Mouse (Mus musculus) frontal cortex, adult (tissue): ENCODE data around the gene Slc46a1.

Experiments
- ATAC-seq: cut with Nextera tagmentation; 2 replicates; pipeline ENCODE4 v1.9.2; 2017; ENCODE audit warnings: mild to moderate bottlenecking, moderate library complexity, mixed read lengths; ENCODE audit not compliant: low TSS enrichment

Gene Slc46a1

DNA sequence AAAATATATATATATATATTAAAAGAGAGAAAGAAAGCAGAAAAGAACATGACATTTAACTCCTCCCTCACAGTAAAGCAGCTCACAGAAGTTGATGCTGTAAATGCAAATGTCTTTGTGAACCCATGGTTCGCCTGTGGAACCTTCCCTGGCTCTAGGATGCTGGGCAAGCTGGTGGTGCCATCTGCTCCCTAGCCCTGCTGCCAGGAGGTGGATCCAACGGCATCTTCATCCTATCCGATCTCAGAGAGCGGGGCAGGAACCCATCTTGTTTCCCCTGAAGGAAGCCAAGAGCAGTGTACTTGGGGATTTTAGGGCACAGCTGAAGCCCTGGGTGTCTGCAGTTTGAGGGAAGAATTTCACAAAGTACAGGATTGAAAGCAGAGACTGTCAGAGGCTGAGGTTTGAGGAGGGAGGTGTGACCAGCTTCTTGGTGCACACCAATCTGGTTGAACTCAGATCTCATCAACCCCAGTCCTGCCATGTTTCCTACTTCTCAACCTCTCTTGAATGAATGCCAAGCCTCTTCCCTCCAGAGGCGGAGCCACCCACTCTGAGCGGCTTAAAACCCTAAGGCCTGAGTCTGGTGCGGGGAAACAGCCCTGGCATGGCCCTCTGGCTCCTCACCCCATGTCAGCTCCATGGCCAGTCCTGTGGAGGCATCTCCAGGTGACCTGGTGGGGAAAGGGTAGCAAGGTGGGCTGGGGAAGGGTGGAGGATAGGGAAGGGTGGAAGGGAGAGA is 37.6 kb downstream of the Slc46a1 start, which contains the start of gene Sebox:
Gene Sebox, plus strand, starts transcription at position 539 of the 742 bp plus-strand sequence.
- peak; percentile 42 for ATAC-seq

DNA sequence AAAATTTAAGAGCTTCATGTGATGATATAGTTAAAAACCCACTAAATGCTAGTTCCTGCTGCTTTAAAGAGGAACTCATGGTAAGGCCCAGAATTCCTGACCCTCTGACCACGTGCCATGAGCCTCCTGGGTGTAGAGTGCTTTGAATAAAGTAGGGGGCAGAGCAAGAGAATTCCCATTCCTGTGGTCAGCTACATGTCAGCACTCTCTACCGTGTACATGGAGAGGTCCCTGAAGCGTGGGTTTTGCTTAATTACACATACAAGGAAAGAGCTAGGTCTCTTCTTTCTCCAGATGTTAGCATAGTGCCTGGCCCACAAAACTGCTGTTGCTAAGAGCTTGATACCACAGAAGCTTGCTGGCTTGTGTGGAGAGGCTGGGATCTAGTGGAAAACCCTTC is 39.9 kb downstream of the Slc46a1 start:
- no peak for ATAC-seq

DNA sequence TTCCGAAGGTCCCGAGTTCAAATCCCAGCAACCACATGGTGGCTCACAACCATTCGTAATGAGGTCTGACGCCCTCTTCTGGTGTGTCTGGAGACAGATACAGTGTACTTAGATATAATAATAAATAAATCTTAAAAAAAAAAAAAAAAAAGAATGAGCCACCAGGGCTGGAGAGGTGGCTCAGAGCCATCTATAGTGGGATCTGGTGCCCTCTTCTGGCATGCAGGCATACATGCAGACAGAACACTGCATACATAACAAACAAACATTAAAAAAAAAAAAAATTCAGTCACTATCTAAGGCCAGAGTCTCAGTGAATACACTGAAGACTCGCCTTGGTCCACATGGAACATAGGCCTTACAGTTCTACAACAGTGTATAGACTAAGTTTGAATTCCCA is 43.7 kb downstream of the Slc46a1 start:
- ATAC-seq = no peak

DNA sequence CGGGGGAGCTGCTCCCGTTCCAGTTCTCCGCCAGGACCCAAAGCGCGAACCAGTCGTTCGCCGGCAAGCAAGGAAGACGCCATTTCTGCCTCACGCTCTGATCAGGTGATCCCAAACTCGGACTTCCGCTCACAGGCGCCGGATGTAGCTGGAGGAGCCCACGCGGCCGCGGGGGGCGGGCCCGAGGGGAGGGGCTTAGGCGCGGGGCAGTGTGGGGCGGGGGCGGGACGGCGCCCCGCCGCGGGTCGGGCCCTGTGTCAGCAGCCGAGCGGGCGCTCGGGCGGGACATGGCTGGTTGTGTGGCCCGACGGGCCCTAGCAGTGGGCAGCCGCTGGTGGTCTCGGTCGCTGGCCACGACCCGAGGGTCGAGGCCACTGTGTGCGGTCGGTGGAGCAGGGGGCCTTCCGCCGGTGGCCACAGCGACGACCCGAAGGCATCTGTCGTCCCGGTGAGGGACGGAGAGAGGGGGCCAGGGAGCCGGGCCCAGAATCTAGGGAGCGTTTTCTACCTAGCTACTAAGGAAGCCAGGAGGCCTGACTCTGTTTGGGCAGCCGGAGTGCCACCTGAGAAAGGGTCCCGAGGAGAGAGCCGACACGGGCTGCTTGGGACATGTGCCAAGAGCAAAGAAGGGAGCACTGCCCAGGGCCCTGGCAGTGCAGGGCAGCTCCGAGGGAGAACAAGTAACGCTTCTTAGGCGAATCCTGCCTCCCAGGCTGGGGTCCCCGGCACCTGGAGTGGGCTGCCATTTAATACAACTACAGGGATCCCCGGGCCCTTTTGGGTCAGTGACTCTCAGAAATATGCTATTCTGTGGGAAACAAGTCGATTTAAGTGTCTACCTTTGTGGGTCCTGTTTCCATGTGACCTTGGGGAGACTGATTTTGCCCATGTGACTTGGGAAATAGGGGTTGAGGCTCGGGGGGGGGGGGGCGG is 46.8 kb downstream of the Slc46a1 start, which contains the start of the genes Tmem199 and Poldip2:
Gene Tmem199, minus strand, starts transcription at position 148 of the 933 bp plus-strand sequence.
Gene Poldip2, plus strand, starts transcription at position 169 of the 933 bp plus-strand sequence.
- peak; percentile 89 for ATAC-seq

DNA sequence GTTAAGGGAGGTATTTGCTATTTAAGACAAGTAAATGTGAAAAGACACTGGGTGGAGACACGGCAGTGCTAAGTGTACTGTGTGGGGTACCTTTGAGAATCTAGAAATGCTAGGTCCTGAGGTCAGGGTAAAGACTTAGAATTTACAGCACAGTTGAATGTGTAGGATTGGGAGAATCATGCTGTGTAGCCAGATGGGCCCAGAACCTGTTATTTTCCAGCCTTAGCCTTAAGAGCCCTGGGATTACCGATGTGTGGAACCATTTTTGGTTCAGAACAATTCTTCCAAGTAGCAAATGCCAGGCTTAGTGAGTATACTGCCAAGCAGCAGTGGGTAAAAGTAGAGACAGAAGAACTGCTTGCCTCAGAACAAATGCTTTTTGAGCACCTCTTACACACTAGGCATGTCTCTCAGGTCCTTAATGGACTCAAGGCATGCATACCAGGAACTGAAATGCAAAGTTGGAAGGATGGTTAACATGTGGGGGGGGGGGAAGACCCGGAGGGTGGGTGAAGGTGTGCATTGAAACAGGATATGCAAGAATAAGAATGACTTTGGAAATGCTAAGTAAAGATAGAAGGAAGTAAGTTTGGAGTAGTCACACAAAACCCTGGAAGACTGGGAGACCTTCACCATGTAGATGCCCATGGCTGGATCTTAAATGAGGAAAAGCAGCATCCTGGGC is 47.8 kb downstream of the Slc46a1 start:
- ATAC-seq = peak; percentile 20; the same call in 1 of the 2 replicates

DNA sequence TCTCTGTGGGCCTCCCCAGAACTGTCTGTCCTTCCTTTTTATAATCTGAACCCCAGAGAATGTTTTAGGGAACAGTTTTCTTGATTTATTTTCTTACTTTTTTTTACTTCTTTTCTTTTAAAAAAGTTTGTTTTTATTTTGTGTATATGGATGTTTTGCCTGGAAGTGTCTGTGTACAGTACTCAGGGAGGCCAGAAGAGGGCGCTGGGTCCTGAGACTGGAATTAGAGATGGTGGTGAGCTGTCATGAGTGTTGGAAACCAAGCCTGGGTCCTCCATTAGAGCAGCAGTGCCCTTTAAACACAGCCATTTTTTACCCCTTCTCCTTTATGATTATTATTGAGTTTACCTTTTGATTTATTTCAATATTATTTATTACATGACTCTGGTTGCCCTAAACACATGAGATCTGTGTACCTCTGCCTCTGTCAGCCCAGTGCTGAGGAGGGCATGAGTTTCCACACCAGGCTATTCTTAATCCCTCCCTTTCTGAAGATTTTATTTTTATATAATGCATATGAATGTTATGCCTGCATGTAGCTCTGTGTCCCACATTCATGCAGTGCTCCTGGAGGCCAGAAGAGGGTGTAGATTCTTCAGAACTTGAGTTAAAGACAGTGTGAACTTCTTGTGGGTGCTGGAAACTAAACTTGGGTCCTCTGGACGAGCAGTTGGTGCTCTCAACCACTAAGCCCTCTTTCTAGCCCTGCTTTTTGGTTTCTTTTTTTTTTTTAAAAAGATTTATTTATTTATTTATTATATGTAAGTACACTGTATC is 50.2 kb downstream of the Slc46a1 start:
- no peak for ATAC-seq

DNA sequence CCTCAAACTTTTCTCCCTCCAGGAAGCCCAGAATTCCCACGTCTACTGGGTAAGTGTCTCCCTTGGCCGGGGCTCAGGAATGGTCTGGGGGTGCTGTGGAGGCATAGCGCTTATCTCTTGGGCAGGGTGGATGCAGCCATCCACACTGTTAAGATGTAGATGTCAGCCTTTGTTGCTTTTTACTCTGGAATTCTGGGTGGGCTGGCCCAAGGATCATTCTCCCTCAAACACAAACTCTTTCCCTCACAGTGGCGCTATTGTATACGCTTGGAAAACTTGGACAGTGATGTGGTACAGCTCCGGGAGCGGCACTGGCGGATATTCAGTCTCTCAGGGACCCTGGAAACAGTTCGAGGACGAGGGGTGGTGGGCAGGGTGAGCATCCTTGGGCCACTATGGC is 53.4 kb downstream of the Slc46a1 start:
- no peak for ATAC-seq
